Mouse (Mus musculus): ENCODE data around the gene Olfr750.

Gene Olfr750

GRCm38 (mm10) chr14:51074335-51074734 lies at the start of gene Olfr750:
Gene Olfr750, minus strand, starts transcription at chr14:51074435.
- no peak for ATAC-seq (ENCODE audit: insufficient number of reproducible peaks, low FRiP score, low TSS enrichment)

- no peak for ATAC-seq (ENCODE audit: insufficient number of reproducible peaks, low FRiP score, low TSS enrichment)
Observed at GRCm38 (mm10) chr14:51113916-51114560, 39.8 kb upstream of the Olfr750 start, which contains the start of gene Eddm3b. Gene Eddm3b, plus strand, starts transcription at chr14:51114426.

GRCm38 (mm10) chr14:51113476-51113875 lies 39.2 kb upstream of the Olfr750 start:
- ATAC-seq (ENCODE audit: insufficient number of reproducible peaks, low FRiP score, low TSS enrichment), result no peak

GRCm38 (mm10) chr14:51111966-51112365 lies 37.7 kb upstream of the Olfr750 start:
- ATAC-seq (ENCODE audit: insufficient number of reproducible peaks, low FRiP score, low TSS enrichment), result no peak

GRCm38 (mm10) chr14:51106449-51106967 lies 32.3 kb upstream of the Olfr750 start:
- ATAC-seq (ENCODE audit: insufficient number of reproducible peaks, low FRiP score, low TSS enrichment), result no peak

- no peak for ATAC-seq (ENCODE audit: insufficient number of reproducible peaks, low FRiP score, low TSS enrichment)
Observed at GRCm38 (mm10) chr14:51104366-51104765, 30.1 kb upstream of the Olfr750 start.

- peak; percentile 49; the same call in 1 of the 2 replicates for ATAC-seq (ENCODE audit: insufficient number of reproducible peaks, low FRiP score, low TSS enrichment)
Observed at GRCm38 (mm10) chr14:51103217-51103616, 29.0 kb upstream of the Olfr750 start.

GRCm38 (mm10) chr14:51101284-51101683 lies 27.0 kb upstream of the Olfr750 start:
- ATAC-seq (ENCODE audit: insufficient number of reproducible peaks, low FRiP score, low TSS enrichment), result no peak

- ATAC-seq (ENCODE audit: insufficient number of reproducible peaks, low FRiP score, low TSS enrichment), result no peak
Observed at GRCm38 (mm10) chr14:51098921-51099320, 24.7 kb upstream of the Olfr750 start.

GRCm38 (mm10) chr14:51098300-51098699 lies 24.1 kb upstream of the Olfr750 start:
- ATAC-seq (ENCODE audit: insufficient number of reproducible peaks, low FRiP score, low TSS enrichment), result peak; percentile 53; the same call in 1 of the 2 replicates

- ATAC-seq (ENCODE audit: insufficient number of reproducible peaks, low FRiP score, low TSS enrichment), result no peak
Observed at GRCm38 (mm10) chr14:51095736-51096524, 21.7 kb upstream of the Olfr750 start.

- ATAC-seq (ENCODE audit: insufficient number of reproducible peaks, low FRiP score, low TSS enrichment), result no peak
Observed at GRCm38 (mm10) chr14:51094921-51095320, 20.7 kb upstream of the Olfr750 start.

- no peak for ATAC-seq (ENCODE audit: insufficient number of reproducible peaks, low FRiP score, low TSS enrichment)
Observed at GRCm38 (mm10) chr14:51094096-51094875, 20.1 kb upstream of the Olfr750 start.

- no peak for ATAC-seq (ENCODE audit: insufficient number of reproducible peaks, low FRiP score, low TSS enrichment)
Observed at GRCm38 (mm10) chr14:51093496-51093895, 19.3 kb upstream of the Olfr750 start.

- no peak for ATAC-seq (ENCODE audit: insufficient number of reproducible peaks, low FRiP score, low TSS enrichment)
Observed at GRCm38 (mm10) chr14:51092073-51092620, 17.9 kb upstream of the Olfr750 start.

GRCm38 (mm10) chr14:51090921-51091900 lies 17.0 kb upstream of the Olfr750 start, which contains the start of the genes Rnase4 and Ang:
Gene Rnase4, plus strand, starts transcription at chr14:51091077.
Gene Ang, plus strand, starts transcription at chr14:51091150.
- ATAC-seq (ENCODE audit: insufficient number of reproducible peaks, low FRiP score, low TSS enrichment), result no peak

- peak; percentile 31; the same call in 1 of the 2 replicates for ATAC-seq (ENCODE audit: insufficient number of reproducible peaks, low FRiP score, low TSS enrichment)
Observed at GRCm38 (mm10) chr14:51090077-51090781, 16.0 kb upstream of the Olfr750 start.

- no peak for ATAC-seq (ENCODE audit: insufficient number of reproducible peaks, low FRiP score, low TSS enrichment)
Observed at GRCm38 (mm10) chr14:51089674-51090076, 15.4 kb upstream of the Olfr750 start.
